Mouse (Mus musculus) stomach, postnatal 0 days (tissue): ENCODE measurements around the gene Pi4k2a. TPM values are rescaled to one million over a fixed set of nuclear protein-coding genes. Genes with fewer than 3 reads are reported as not detected.

Source experiments
- ATAC-seq: fragments of 200-750 bp; cut with Nextera tagmentation; 2 replicates; pipeline ENCODE4 v1.8.0; 2017; ENCODE audit not compliant: low FRiP score, low TSS enrichment
- DNase-seq: peaks from one replicate; pipeline ENCODE4 v3.0.0-alpha.2; 2016; ENCODE audit warnings: low spot score
- H3K27ac ChIP-seq: fragments of 300-500 bp; sonication (generic); replicated peaks from 2 replicates; pipeline ENCODE4 v1.5.1; 2014; ENCODE audit warnings: mild to moderate bottlenecking, control low read depth
- H3K27me3 ChIP-seq: fragments of 300-500 bp; sonication (generic); 2 replicates; pipeline ENCODE4 v1.6.1; 2014; ENCODE audit warnings: low read length; ENCODE audit not compliant: control insufficient read depth, insufficient read depth
- H3K36me3 ChIP-seq: fragments of 300-500 bp; sonication (generic); 2 replicates; pipeline ENCODE4 v1.6.1; 2014; ENCODE audit warnings: low read length, mixed read lengths; ENCODE audit not compliant: control insufficient read depth, insufficient read depth
- H3K4me1 ChIP-seq: fragments of 300-500 bp; sonication (generic); replicated peaks from 2 replicates; pipeline ENCODE4 v1.6.1; 2014; ENCODE audit warnings: antibody characterized with exemption; ENCODE audit not compliant: control insufficient read depth, insufficient read depth
- H3K4me2 ChIP-seq: fragments of 300-500 bp; sonication (generic); replicated peaks from 2 replicates; pipeline ENCODE4 v1.6.1; 2014; ENCODE audit warnings: low read depth, mild to moderate bottlenecking, control low read depth, moderate library complexity
- H3K4me3 ChIP-seq: fragments of 300-500 bp; sonication (generic); 2 replicates; pipeline ENCODE4 v1.5.1; 2014; ENCODE audit warnings: low read depth, low read length, control low read depth
- H3K9ac ChIP-seq: fragments of 300-500 bp; sonication (generic); 2 replicates; pipeline ENCODE4 v1.6.1; 2014; ENCODE audit warnings: mild to moderate bottlenecking, low read length, control low read depth, mixed read lengths
- H3K9me3 ChIP-seq: fragments of 300-500 bp; sonication (generic); 2 replicates; pipeline ENCODE4 v1.6.1; 2016; ENCODE audit warnings: low read length; ENCODE audit not compliant: control insufficient read depth
- CTCF ChIP-seq: IDR thresholded peaks from 2 replicates; pipeline ENCODE4 v1.5.1; 2016; ENCODE audit warnings: antibody characterized with exemption, low read depth, mild to moderate bottlenecking, moderate library complexity
- EP300 ChIP-seq: optimal IDR thresholded peaks from 2 replicates; pipeline ENCODE3; 2016; ENCODE audit warnings: antibody characterized with exemption
- WGBS: fragments of 180-500 bp; shearing (Covaris S2); extraction: QIAGEN DNeasy Blood & Tissue Kit; methylation state at CpG from one replicate; pipeline ENCODE4 v1.1.7; 2014; 5-methylcytosine and 5-hydroxymethylcytosine counted together
- polyA plus RNA-seq: library from polyadenylated mRNA; unstranded; fragments of >200 nt; fragmentation: Nextera tagmentation; extraction: Ambion mirVana; gene quantifications from 2 replicates; pipeline ENCODE4 v1.2.1, GENCODE M21; 2015

Gene Pi4k2a
- polyA plus RNA-seq, 1 experiment from 2014 or later: 21.6 TPM

- H3K4me2 ChIP-seq: no peak overlapping the region
- H3K4me1 ChIP-seq: peaks cover 12% of the 10 kb centered on the region
- 91% methylated on average over 2 of the region's 2 CpGs for WGBS
- H3K9me3 ChIP-seq: no peaks in the 10 kb centered on the region
- TF ChIP-seq CTCF: no peak
- TF ChIP-seq EP300: no peak
- H3K27ac ChIP-seq: no peak overlapping the region
- no peak overlapping the region for H3K9ac ChIP-seq
- H3K4me3 ChIP-seq: no peak overlapping the region
- no peaks in the 10 kb centered on the region for H3K27me3 ChIP-seq
- ATAC-seq (no peak), DNase-seq (no peak)
- no peaks in the 10 kb centered on the region for H3K36me3 ChIP-seq
Observed at GRCm38 (mm10) chr19:42145731-42146130, 55.5 kb downstream of the Pi4k2a start.

- TF ChIP-seq CTCF: no peak
- TF ChIP-seq EP300: no peak
- no peaks in the 10 kb centered on the region for H3K36me3 ChIP-seq
- no peaks in the 10 kb centered on the region for H3K27me3 ChIP-seq
- WGBS: 87% methylated on average over 9 of the region's 9 CpGs
- no peaks in the 10 kb centered on the region for H3K9me3 ChIP-seq
- peak overlapping the region; percentile 92 for H3K4me2 ChIP-seq
- DNase-seq (no peak), ATAC-seq (no peak)
- no peak overlapping the region for H3K4me3 ChIP-seq
- peak overlapping the region; percentile 96 for H3K27ac ChIP-seq
- H3K9ac ChIP-seq: peak overlapping the region; percentile 36; the same call in 1 of the 2 replicates
- H3K4me1 ChIP-seq: peaks cover 12% of the 10 kb centered on the region
Observed at GRCm38 (mm10) chr19:42146276-42147010, 56.2 kb downstream of the Pi4k2a start.

- Histone ChIP-seq H3K4me2 (peak within 1 kb of the TSS; percentile 92), H3K4me3 (peak within 1 kb of the TSS; percentile 73), H3K27ac (peak within 1 kb of the TSS; percentile 96), H3K9ac (peak within 1 kb of the TSS; percentile 94), H3K9me3 (no peaks in the 10 kb centered on the region), H3K36me3 (no peaks in the 10 kb centered on the region), H3K4me1 (peaks cover 12% of the 10 kb centered on the region), H3K27me3 (no peaks in the 10 kb centered on the region)
- ATAC-seq (peak; percentile 75), DNase-seq (peak; percentile 77)
- WGBS: under 1% methylated on average over 22 of the region's 57 CpGs
- TF ChIP-seq CTCF (peak; percentile 46), EP300 (no peak)
Observed at GRCm38 (mm10) chr19:42147170-42147768, 57.0 kb downstream of the Pi4k2a start, which contains the start of gene Marveld1. Gene Marveld1 (plus strand): TSS chr19:42147400.

- peak; percentile 8 for ATAC-seq
- H3K4me2 ChIP-seq: peak overlapping the region; percentile 92
- H3K27me3 ChIP-seq: no peaks in the 10 kb centered on the region
- TF ChIP-seq EP300 (no peak), CTCF (no peak)
- peak overlapping the region; percentile 96 for H3K27ac ChIP-seq
- H3K9ac ChIP-seq: peak overlapping the region; percentile 94
- H3K36me3 ChIP-seq: no peaks in the 10 kb centered on the region
- H3K4me3 ChIP-seq: peak overlapping the region; percentile 73
- under 1% methylated on average over 62 of the region's 63 CpGs for WGBS
- H3K9me3 ChIP-seq: no peaks in the 10 kb centered on the region
- H3K4me1 ChIP-seq: peaks cover 12% of the 10 kb centered on the region
- DNase-seq: peak; percentile 67
Observed at GRCm38 (mm10) chr19:42147769-42148568, 57.7 kb downstream of the Pi4k2a start.

GRCm38 (mm10) chr19:42148569-42148860 lies 58.2 kb downstream of the Pi4k2a start:
- no peaks in the 10 kb centered on the region for H3K9me3 ChIP-seq
- peak overlapping the region; percentile 92 for H3K4me2 ChIP-seq
- TF ChIP-seq EP300: no peak
- TF ChIP-seq CTCF: no peak
- WGBS: 9% methylated on average over 7 of the region's 7 CpGs
- peak overlapping the region; percentile 94 for H3K9ac ChIP-seq
- H3K36me3 ChIP-seq: no peaks in the 10 kb centered on the region
- H3K4me1 ChIP-seq: peaks cover 12% of the 10 kb centered on the region
- H3K27ac ChIP-seq: peak overlapping the region; percentile 96
- DNase-seq: no peak
- peak overlapping the region; percentile 73 for H3K4me3 ChIP-seq
- H3K27me3 ChIP-seq: no peaks in the 10 kb centered on the region
- peak; percentile 61; the same call in 1 of the 2 replicates for ATAC-seq
